Comparison of ENCODE assay signal across 10 mouse cellular contexts in genomic region chr17:71254106-71254505, GRCm38 (mm10). TPM values are rescaled to one million over a fixed set of nuclear protein-coding genes. Genes with fewer than 3 reads are reported as not detected.
DNase-seq lines count a peak whose midpoint lies in the region; ATAC-seq lines count a peak whose summit lies in the region.
"Had no signal": no experiment of that assay in that cellular context is flagged by ENCODE, and none has a peak within 500 bp of the region (broad histone marks: within the 10 kb centered on the region; RNA-seq: fewer than 3 reads in every experiment).

No protein-coding gene starts in this region.

- WGBS in lung, embryonic 15.5 days = 56% methylated on average over 5 of the region's 5 CpGs
- 48% methylated on average over 5 of the region's 5 CpGs for WGBS in heart, embryonic 16.5 days
- WGBS in kidney, embryonic 15.5 days = 60% methylated on average over 5 of the region's 5 CpGs
- 75% methylated on average over 5 of the region's 5 CpGs for WGBS in liver, embryonic 13.5 days (ENCODE audit: insufficient replicate concordance)

- H3K27ac ChIP-seq in lung, embryonic 15.5 days = peak overlapping the region; percentile 37
- H3K27ac ChIP-seq in heart, embryonic 16.5 days (ENCODE audit: low read length) = peak overlapping the region; percentile 34; the same call in 1 of the 2 replicates
- peak overlapping the region; percentile 46 for H3K27ac ChIP-seq in kidney, embryonic 15.5 days
- H3K27ac ChIP-seq in liver, embryonic 13.5 days = peak overlapping the region; percentile 66

- no peak overlapping the region for H3K4me3 ChIP-seq in lung, embryonic 15.5 days
- no peak overlapping the region for H3K4me3 ChIP-seq in heart, embryonic 16.5 days (ENCODE audit: low read length)
- H3K4me3 ChIP-seq in kidney, embryonic 15.5 days (replicated peaks) = no peak overlapping the region
- H3K4me3 ChIP-seq in liver, embryonic 13.5 days (replicated peaks) = no peak overlapping the region
- H3K4me3 ChIP-seq: erythroblast, embryonic 14.5 days had no signal

- H3K36me3 ChIP-seq in lung, embryonic 15.5 days = peaks cover 4% of the 10 kb centered on the region; the same call in 1 of the 2 replicates
- no peaks in the 10 kb centered on the region for H3K36me3 ChIP-seq in heart, embryonic 16.5 days (ENCODE audit: control insufficient read depth, insufficient read depth)
- peaks cover 24% of the 10 kb centered on the region; the same call in 1 of the 2 replicates for H3K36me3 ChIP-seq in kidney, embryonic 15.5 days
- H3K36me3 ChIP-seq in liver, embryonic 13.5 days = peaks cover 74% of the 10 kb centered on the region

- no peak overlapping the region for H3K4me2 ChIP-seq in lung, embryonic 15.5 days
- H3K4me2 ChIP-seq in heart, embryonic 16.5 days (ENCODE audit: low read depth, low read length) = no peak overlapping the region
- H3K4me2 ChIP-seq in kidney, embryonic 15.5 days = no peak overlapping the region
- H3K4me2 ChIP-seq in liver, embryonic 13.5 days = no peak overlapping the region

- peaks cover 25% of the 10 kb centered on the region for H3K4me1 ChIP-seq in lung, embryonic 15.5 days
- H3K4me1 ChIP-seq in heart, embryonic 16.5 days (ENCODE audit: control insufficient read depth, insufficient read depth, low read length) = peaks cover 64% of the 10 kb centered on the region
- H3K4me1 ChIP-seq in kidney, embryonic 15.5 days = peaks cover 41% of the 10 kb centered on the region
- peaks cover 91% of the 10 kb centered on the region for H3K4me1 ChIP-seq in liver, embryonic 13.5 days (replicated peaks)

- H3K9me3 ChIP-seq in lung, embryonic 15.5 days = no peaks in the 10 kb centered on the region
- no peaks in the 10 kb centered on the region for H3K9me3 ChIP-seq in heart, embryonic 16.5 days (replicated peaks; ENCODE audit: control insufficient read depth, low read length)
- H3K9me3 ChIP-seq in kidney, embryonic 15.5 days (replicated peaks) = no peaks in the 10 kb centered on the region
- no peaks in the 10 kb centered on the region for H3K9me3 ChIP-seq in liver, embryonic 13.5 days (replicated peaks)

- no peak for DNase-seq in lung, postnatal 14 days
- DNase-seq in liver, embryonic 13.5 days = no peak
- no peak for DNase-seq in gastrocnemius, adult 18-20 months (ENCODE audit: low spot score)
- DNase-seq in gastrocnemius, postnatal 25 days = no peak
- DNase-seq: cerebellum, adult 9-11 months had no signal

- H3K9ac ChIP-seq in lung, embryonic 15.5 days = no peak overlapping the region
- H3K9ac ChIP-seq in heart, embryonic 16.5 days (ENCODE audit: low read length) = no peak overlapping the region
- no peak overlapping the region for H3K9ac ChIP-seq in kidney, embryonic 15.5 days
- H3K9ac ChIP-seq in liver, embryonic 13.5 days = peak overlapping the region; percentile 36

- H3K27me3 ChIP-seq in lung, embryonic 15.5 days = no peaks in the 10 kb centered on the region
- no peaks in the 10 kb centered on the region for H3K27me3 ChIP-seq in heart, embryonic 16.5 days (ENCODE audit: control insufficient read depth, insufficient read depth, low read length)
- no peaks in the 10 kb centered on the region for H3K27me3 ChIP-seq in kidney, embryonic 15.5 days
- H3K27me3 ChIP-seq in liver, embryonic 13.5 days = no peaks in the 10 kb centered on the region

- no peak for ATAC-seq in lung, embryonic 15.5 days (ENCODE audit: borderline replicate concordance, extremely low read depth, low FRiP score, low TSS enrichment)
- ATAC-seq in heart, embryonic 16.5 days (replicated peaks; ENCODE audit: extremely low read depth, insufficient read depth, low FRiP score) = no peak
- ATAC-seq in kidney, embryonic 15.5 days (replicated peaks; ENCODE audit: low FRiP score) = no peak
- ATAC-seq in liver, embryonic 13.5 days (ENCODE audit: low read depth) = no peak
- ATAC-seq: midbrain, embryonic 16.5 days had no signal

RNA-seq across cellular contexts. Expression of gene Emilin2, which starts 57.7 kb away (rescaled TPM):
- 6.2 and 6.9 TPM in 2 replicates for polyA plus RNA-seq in lung, embryonic 15.5 days (2015; fragmentation: Nextera tagmentation; extraction: Ambion mirVana)
- polyA plus RNA-seq in heart, embryonic 16.5 days (2015; fragmentation: Nextera tagmentation; extraction: Ambion mirVana) = 35.5 and 38.7 TPM in 2 replicates
- polyA plus RNA-seq in kidney, embryonic 15.5 days (2015; fragmentation: Nextera tagmentation; extraction: Ambion mirVana) = 3.6 and 4.8 TPM in 2 replicates
- polyA plus RNA-seq in liver, embryonic 13.5 days (2015; fragmentation: Nextera tagmentation; extraction: Ambion mirVana) = 23.0 and 24.9 TPM in 2 replicates
- total RNA-seq in gastrocnemius, adult 18-20 months (2021) = 1 to 10 TPM; 4.4 to 5.0 TPM
- total RNA-seq in gastrocnemius, postnatal 25 days (2021) = 10 to 100 TPM in 1 of 2 experiments, 1 to 10 TPM in 1; 9.9 to 13.8 TPM
